Mouse (Mus musculus) heart, postnatal 0 days (tissue): ENCODE results near the gene Pitpnm2. TPM values are rescaled to one million over a fixed set of nuclear protein-coding genes. Genes with fewer than 3 reads are reported as not detected.
"Not testable (repeated sequence)": the region's sequence is repeated elsewhere in the genome, so short reads cannot be mapped to it uniquely, and the experiment has no call there.

Source experiments
- ATAC-seq: fragments of 200-750 bp; cut with Nextera tagmentation; 2 replicates; pipeline ENCODE4 v1.8.0; 2017; ENCODE audit warnings: low read depth, moderate number of reproducible peaks, moderate library complexity; ENCODE audit not compliant: insufficient read depth
- DNase-seq: peaks from one replicate; pipeline ENCODE4 v3.0.0-alpha.2; 2016; ENCODE audit warnings: low spot score
- H3K27ac ChIP-seq: fragments of 300-500 bp; sonication (generic); 2 replicates; pipeline ENCODE4 v1.5.1; 2014; ENCODE audit warnings: low read depth, mild to moderate bottlenecking
- H3K27me3 ChIP-seq: fragments of 300-500 bp; sonication (generic); 2 replicates; pipeline ENCODE4 v1.6.1; 2014; ENCODE audit warnings: low read length, mixed read lengths; ENCODE audit not compliant: control insufficient read depth, insufficient read depth
- H3K36me3 ChIP-seq: fragments of 300-500 bp; sonication (generic); replicated peaks from 2 replicates; pipeline ENCODE4 v1.6.1; 2014; ENCODE audit warnings: low read length, mixed read lengths; ENCODE audit not compliant: control insufficient read depth, insufficient read depth
- H3K4me1 ChIP-seq: fragments of 300-500 bp; sonication (generic); 2 replicates; pipeline ENCODE4 v1.6.1; 2014; ENCODE audit warnings: antibody characterized with exemption; ENCODE audit not compliant: control insufficient read depth, insufficient read depth
- H3K4me2 ChIP-seq: fragments of 300-500 bp; sonication (generic); 2 replicates; pipeline ENCODE4 v1.6.1; 2014; ENCODE audit warnings: low read depth, mild to moderate bottlenecking, low read length, moderate library complexity
- H3K4me3 ChIP-seq: fragments of 300-500 bp; sonication (generic); 2 replicates; pipeline ENCODE4 v1.5.1; 2014; ENCODE audit warnings: low read depth, low read length
- H3K9ac ChIP-seq: fragments of 300-500 bp; sonication (generic); replicated peaks from 2 replicates; pipeline ENCODE4 v1.6.1; 2014; ENCODE audit warnings: low read depth, low read length, mixed read lengths
- H3K9me3 ChIP-seq: fragments of 300-500 bp; sonication (generic); replicated peaks from 2 replicates; pipeline ENCODE4 v1.6.1; 2016; ENCODE audit warnings: low read length; ENCODE audit not compliant: control insufficient read depth
- CTCF ChIP-seq: IDR thresholded peaks from 2 replicates; pipeline ENCODE4 v1.5.1; 2016; ENCODE audit warnings: antibody characterized with exemption, control low read depth, low read depth
- EP300 ChIP-seq: IDR thresholded peaks from 2 replicates; pipeline ENCODE4 v1.6.1; 2016; ENCODE audit warnings: antibody characterized with exemption, low read depth
- WGBS: fragments of 180-500 bp; shearing (Covaris S2); extraction: QIAGEN DNeasy Blood & Tissue Kit; methylation state at CpG from one replicate; pipeline ENCODE4 v1.1.7; 2014; 5-methylcytosine and 5-hydroxymethylcytosine counted together
- polyA plus RNA-seq: library from polyadenylated mRNA; unstranded; fragments of >200 nt; fragmentation: Nextera tagmentation; extraction: Ambion mirVana; gene quantifications from 2 replicates; pipeline ENCODE4 v1.2.1, GENCODE M21; 2015
- total RNA-seq: library from RNA; depleted of rRNA; stranded (reverse); fragments of >200 nt; gene quantifications from 2 replicates; pipeline ENCODE4 v1.2.3, GENCODE M21; 2014; ENCODE audit warnings: low replicate concordance

The Pitpnm2 gene
- total and polyA plus RNA-seq, 2 experiments from 2014 or later, result 3.2 to 17.1 TPM

GRCm38 (mm10) chr5:124220551-124220950, 29.0 kb downstream of the Pitpnm2 start:
- Histone ChIP-seq H3K27ac (peak overlapping the region; percentile 73), H3K4me2 (no peak overlapping the region), H3K36me3 (no peaks in the 10 kb centered on the region), H3K9me3 (no peaks in the 10 kb centered on the region), H3K27me3 (no peaks in the 10 kb centered on the region), H3K4me1 (peaks cover 74% of the 10 kb centered on the region), H3K9ac (no peak overlapping the region), H3K4me3 (no peak overlapping the region)
- WGBS, result 70% methylated on average over 5 of the region's 5 CpGs
- ATAC-seq (no peak), DNase-seq (no peak)
- TF ChIP-seq EP300 (no peak), CTCF (no peak)

- ATAC-seq (no peak), DNase-seq (no peak)
- H3K27ac ChIP-seq, result peak overlapping the region; percentile 80
- no peaks in the 10 kb centered on the region for H3K27me3 ChIP-seq
- no peaks in the 10 kb centered on the region for H3K9me3 ChIP-seq
- no peak for TF ChIP-seq CTCF
- TF ChIP-seq EP300, result no peak
- H3K36me3 ChIP-seq, result no peaks in the 10 kb centered on the region
- H3K9ac ChIP-seq, result no peak overlapping the region
- 69% methylated on average over 10 of the region's 10 CpGs for WGBS
- 0 out of 2 replicates have a peak overlapping the region, but pooled peaks have one; percentile 0 for H3K4me2 ChIP-seq
- peaks cover 79% of the 10 kb centered on the region for H3K4me1 ChIP-seq
- H3K4me3 ChIP-seq, result no peak overlapping the region
Observed at GRCm38 (mm10) chr5:124219431-124219830, 30.1 kb downstream of the Pitpnm2 start.

- TF ChIP-seq EP300 (no peak), CTCF (no peak)
- Histone ChIP-seq H3K4me2 (peak overlapping the region; percentile 0; the same call in 1 of the 2 replicates), H3K9ac (no peak overlapping the region), H3K4me1 (peaks cover 79% of the 10 kb centered on the region), H3K27me3 (no peaks in the 10 kb centered on the region), H3K27ac (peak overlapping the region; percentile 80), H3K4me3 (no peak overlapping the region), H3K9me3 (no peaks in the 10 kb centered on the region), H3K36me3 (no peaks in the 10 kb centered on the region)
- DNase-seq (no peak), ATAC-seq (peak; percentile 38; the same call in 1 of the 2 replicates)
- 25% methylated on average over 7 of the region's 7 CpGs for WGBS
Observed at GRCm38 (mm10) chr5:124218986-124219385, 30.6 kb downstream of the Pitpnm2 start.

- Histone ChIP-seq H3K27ac (peak overlapping the region; percentile 31), H3K9ac (no peak overlapping the region), H3K4me3 (no peak overlapping the region), H3K9me3 (no peaks in the 10 kb centered on the region), H3K4me2 (no peak overlapping the region), H3K4me1 (peaks cover 79% of the 10 kb centered on the region), H3K27me3 (no peaks in the 10 kb centered on the region), H3K36me3 (no peaks in the 10 kb centered on the region)
- DNase-seq (no peak), ATAC-seq (no peak)
- 37% methylated on average over 8 of the region's 8 CpGs for WGBS
- TF ChIP-seq EP300 (no peak), CTCF (no peak)
Observed at GRCm38 (mm10) chr5:124217566-124218249, 31.9 kb downstream of the Pitpnm2 start.

- H3K4me1 ChIP-seq, result peaks cover 76% of the 10 kb centered on the region
- 81% methylated on average over 5 of the region's 5 CpGs for WGBS
Observed at GRCm38 (mm10) chr5:124217092-124217491, 32.5 kb downstream of the Pitpnm2 start.

GRCm38 (mm10) chr5:124216403-124216802, 33.2 kb downstream of the Pitpnm2 start:
- ATAC-seq, result no peak
- H3K4me1 ChIP-seq, result peaks cover 76% of the 10 kb centered on the region
- no peaks in the 10 kb centered on the region for H3K9me3 ChIP-seq
- 74% methylated on average over 6 of the region's 6 CpGs for WGBS
- no peaks in the 10 kb centered on the region for H3K27me3 ChIP-seq
- TF ChIP-seq CTCF (no peak), EP300 (no peak)
- no peak overlapping the region for H3K4me2 ChIP-seq
- no peaks in the 10 kb centered on the region for H3K36me3 ChIP-seq
- no peak overlapping the region for H3K27ac ChIP-seq
- H3K9ac ChIP-seq, result no peak overlapping the region
- H3K4me3 ChIP-seq, result no peak overlapping the region
- no peak for DNase-seq

More at GRCm38 (mm10) chr5:124217092-124217491, 32.5 kb downstream of the Pitpnm2 start:
- H3K27me3 ChIP-seq, H3K9me3 ChIP-seq, DNase-seq, H3K9ac ChIP-seq, H3K36me3 ChIP-seq, H3K4me2 ChIP-seq, H3K4me3 ChIP-seq, ATAC-seq: not testable (repeated sequence)
- peak overlapping the region; percentile 31; the same call in 1 of the 2 replicates for H3K27ac ChIP-seq
